Comparison of ENCODE assay signal across 9 mouse cellular contexts in the genomic region with DNA sequence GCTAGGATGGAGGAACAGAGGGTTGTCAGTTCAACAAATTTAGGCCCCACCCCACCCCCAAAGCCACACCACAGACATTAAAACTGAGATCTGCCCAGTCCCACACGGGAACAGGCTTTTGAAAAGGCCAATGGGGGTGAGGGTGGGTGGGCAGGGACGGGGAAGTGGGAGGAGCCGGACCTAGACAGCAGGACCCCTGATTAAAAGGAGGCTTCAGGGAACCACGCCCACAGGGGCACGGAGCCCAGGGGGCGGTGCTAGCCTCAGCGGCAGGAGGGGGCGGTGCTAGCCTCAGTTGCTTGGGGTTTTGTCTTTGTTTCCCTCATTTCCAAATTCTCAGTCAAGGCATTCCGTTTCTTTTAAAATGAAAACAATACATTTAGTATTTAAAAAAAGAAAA. TPM values are rescaled to one million over a fixed set of nuclear protein-coding genes. Genes with fewer than 3 reads are reported as not detected.
A peak's percentile ranks its signal among the peaks of the same experiment; 100 is the strongest.
DNase-seq lines count a peak whose midpoint lies in the region; ATAC-seq lines count a peak whose summit lies in the region.
"Had no signal": no experiment of that assay in that cellular context is flagged by ENCODE, and none has a peak within 500 bp of the region (broad histone marks: within the 10 kb centered on the region; RNA-seq: fewer than 3 reads in every experiment).

No protein-coding gene starts in this region.

- no peak overlapping the region for H3K9ac ChIP-seq in liver, embryonic 11.5 days (ENCODE audit: low read depth, low read length)

- no peak overlapping the region for H3K4me3 ChIP-seq in liver, embryonic 11.5 days (ENCODE audit: low read depth, low read length)
- H3K4me3 ChIP-seq: erythroblast, embryonic 14.5 days had no signal

- H3K27ac ChIP-seq in liver, embryonic 11.5 days (ENCODE audit: low read depth, low read length), result no peak overlapping the region

- peaks cover 21% of the 10 kb centered on the region for H3K4me1 ChIP-seq in liver, embryonic 11.5 days (replicated peaks; ENCODE audit: control insufficient read depth, insufficient read depth, low read length)

- H3K9me3 ChIP-seq in liver, embryonic 11.5 days (ENCODE audit: control insufficient read depth, low read length), result no peaks in the 10 kb centered on the region

- peak overlapping the region; percentile 50 for H3K4me2 ChIP-seq in liver, embryonic 11.5 days

- peak; percentile 67 to 73 for DNase-seq in cerebellum, postnatal 10 days
- no peak for DNase-seq in cerebellum, adult 8-10 months
- peak; percentile 73 for DNase-seq in testis, postnatal 10 days (ENCODE audit: low spot score)
- DNase-seq in testis, postnatal 14 days (ENCODE audit: low spot score), result no peak
- DNase-seq in liver, embryonic 11.5 days (ENCODE audit: low spot score), result no peak
- peak; percentile 31 to 50 for DNase-seq in thymus, postnatal 36 days
- DNase-seq in B cell, adult 2 months, result no peak
- DNase-seq in ovary, adult 18-20 months (ENCODE audit: low spot score), result no peak

- peaks cover 2% of the 10 kb centered on the region; the same call in 1 of the 2 replicates for H3K36me3 ChIP-seq in liver, embryonic 11.5 days (ENCODE audit: control insufficient read depth, insufficient read depth, low read length)

- 7% methylated on average over 9 of the region's 9 CpGs for WGBS in liver, embryonic 11.5 days

- ATAC-seq in liver, embryonic 11.5 days (replicated peaks; ENCODE audit: low FRiP score), result peak; percentile 33; the same call in 1 of the 2 replicates

- no peaks in the 10 kb centered on the region for H3K27me3 ChIP-seq in liver, embryonic 11.5 days (replicated peaks; ENCODE audit: control insufficient read depth, insufficient read depth, low read length)

RNA-seq across cellular contexts. Expression of a gene that starts 10.2 kb away (rescaled TPM):
- polyA plus RNA-seq in liver, embryonic 11.5 days (2014; fragmentation: Nextera tagmentation; extraction: Ambion mirVana), result 23.1 and 25.3 TPM in 2 replicates

RNA-seq across cellular contexts. Expression of a gene that starts 40.4 kb away (rescaled TPM):
- 0.14 TPM in 1 of 2 replicates, not detected in the other for polyA plus RNA-seq in liver, embryonic 11.5 days (2014; fragmentation: Nextera tagmentation; extraction: Ambion mirVana)
- polyA plus RNA-seq: erythroblast, embryonic 14.5 days had no signal

Comparison
In these comparisons a context has a peak if more than half of its experiments do, and no peak if none do; other contexts are left out.
1. DNase-seq: peak in cerebellum, postnatal 10 days (2 of 2), testis, postnatal 10 days (single experiment) and thymus, postnatal 36 days (2 of 2); none in cerebellum, adult 8-10 months (single experiment), testis, postnatal 14 days (single experiment), liver, embryonic 11.5 days (single experiment), B cell, adult 2 months (0 of 2) and ovary, adult 18-20 months (single experiment).